Mouse (Mus musculus): ENCODE measurements around the gene Chkb. TPM values are rescaled to one million over a fixed set of nuclear protein-coding genes. Genes with fewer than 3 reads are reported as not detected.

Chkb gene
- polyA plus RNA-seq, 1 experiment from 2014 or later, result 80.9 TPM

DNA sequence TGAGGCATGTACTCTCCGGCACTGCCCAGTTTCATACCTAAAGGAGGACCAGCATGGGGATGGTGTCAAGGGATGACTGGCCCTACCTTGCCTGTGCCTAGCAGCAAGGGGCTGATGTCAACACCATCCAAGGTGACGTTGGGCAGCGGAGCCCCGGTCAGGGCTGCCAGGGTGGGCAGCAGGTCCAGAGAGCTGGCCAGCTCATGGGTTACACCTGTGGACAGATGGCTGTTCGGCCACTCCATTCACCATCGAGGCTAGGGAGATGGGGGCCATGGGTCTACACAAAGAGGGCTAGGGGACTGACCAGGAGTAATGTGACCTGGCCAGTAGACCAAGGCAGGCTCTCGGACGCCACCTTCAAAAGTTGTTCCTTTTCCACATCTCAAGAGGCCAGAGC lies 44.2 kb upstream of the Chkb start:
- Histone ChIP-seq H3K4me3 (ENCODE audit: low read depth, low read length) (no peak overlapping the region), H3K27ac (ENCODE audit: low read depth, low read length) (no peak overlapping the region), H3K9ac (replicated peaks; ENCODE audit: low read depth, low read length) (no peak overlapping the region), H3K36me3 (ENCODE audit: control insufficient read depth, insufficient read depth, low read length) (no peaks in the 10 kb centered on the region), H3K9me3 (ENCODE audit: control insufficient read depth, low read length) (no peaks in the 10 kb centered on the region), H3K27me3 (ENCODE audit: control insufficient read depth, insufficient read depth, low read length) (no peaks in the 10 kb centered on the region), H3K4me2 (ENCODE audit: low read depth, low read length) (no peak overlapping the region), H3K4me1 (ENCODE audit: control insufficient read depth, insufficient read depth, low read length) (peaks cover 5% of the 10 kb centered on the region; the same call in 1 of the 2 replicates)
- WGBS, result 95% methylated on average over 8 of the region's 8 CpGs
- ATAC-seq (ENCODE audit: low read depth), result no peak

DNA sequence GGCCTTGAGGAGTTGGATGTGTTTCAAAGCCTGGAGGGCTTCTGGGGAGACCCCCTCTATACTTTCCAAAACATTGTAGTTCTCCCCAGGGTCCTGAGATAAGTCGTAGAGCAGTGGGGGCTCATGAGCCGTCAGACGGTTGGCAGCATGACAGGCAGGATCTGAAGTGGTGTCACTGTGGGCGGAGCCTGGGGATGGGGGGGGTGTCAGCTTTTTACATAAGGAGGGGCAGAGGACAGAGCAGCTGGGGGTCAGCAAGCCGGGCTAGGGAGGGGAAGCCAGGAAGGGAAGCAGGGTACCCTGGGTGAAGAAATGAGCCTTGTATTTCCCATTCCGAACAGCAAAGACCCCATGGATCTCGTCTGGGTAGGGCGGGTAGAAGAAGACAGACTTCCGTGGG lies 43.7 kb upstream of the Chkb start:
- Histone ChIP-seq H3K27me3 (ENCODE audit: control insufficient read depth, insufficient read depth, low read length) (no peaks in the 10 kb centered on the region), H3K9ac (replicated peaks; ENCODE audit: low read depth, low read length) (no peak overlapping the region), H3K9me3 (ENCODE audit: control insufficient read depth, low read length) (no peaks in the 10 kb centered on the region), H3K4me1 (ENCODE audit: control insufficient read depth, insufficient read depth, low read length) (peaks cover 5% of the 10 kb centered on the region; the same call in 1 of the 2 replicates), H3K4me2 (ENCODE audit: low read depth, low read length) (no peak overlapping the region), H3K27ac (ENCODE audit: low read depth, low read length) (no peak overlapping the region), H3K36me3 (ENCODE audit: control insufficient read depth, insufficient read depth, low read length) (no peaks in the 10 kb centered on the region), H3K4me3 (ENCODE audit: low read depth, low read length) (no peak overlapping the region)
- 82% methylated on average over 9 of the region's 9 CpGs for WGBS
- ATAC-seq (ENCODE audit: low read depth), result no peak

DNA sequence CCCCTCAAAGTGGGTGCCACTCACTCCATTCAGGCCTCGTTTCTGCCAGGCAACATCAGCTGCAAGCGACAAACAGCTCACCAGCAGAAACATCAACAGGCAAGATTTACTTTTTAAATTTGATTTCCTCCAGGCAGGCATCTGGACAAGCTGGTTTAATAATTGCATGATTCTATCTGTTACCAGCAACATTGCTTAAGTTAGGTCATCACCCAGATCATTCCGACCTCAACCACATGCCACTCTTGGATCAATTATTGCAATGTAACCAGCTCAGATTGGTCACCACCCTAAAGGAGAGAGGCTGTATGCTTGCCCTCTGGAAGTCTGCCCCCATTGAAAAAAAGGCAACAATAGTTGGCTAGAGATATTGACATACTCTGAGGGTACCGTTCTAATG lies 41.8 kb upstream of the Chkb start:
- Histone ChIP-seq H3K4me2 (ENCODE audit: low read depth, low read length) (no peak overlapping the region), H3K27ac (ENCODE audit: low read depth, low read length) (no peak overlapping the region), H3K36me3 (ENCODE audit: control insufficient read depth, insufficient read depth, low read length) (no peaks in the 10 kb centered on the region), H3K4me3 (ENCODE audit: low read depth, low read length) (no peak overlapping the region), H3K27me3 (ENCODE audit: control insufficient read depth, insufficient read depth, low read length) (no peaks in the 10 kb centered on the region), H3K9ac (replicated peaks; ENCODE audit: low read depth, low read length) (no peak overlapping the region), H3K4me1 (ENCODE audit: control insufficient read depth, insufficient read depth, low read length) (peaks cover 5% of the 10 kb centered on the region; the same call in 1 of the 2 replicates), H3K9me3 (ENCODE audit: control insufficient read depth, low read length) (no peaks in the 10 kb centered on the region)
- ATAC-seq (ENCODE audit: low read depth), result no peak
- 93% methylated on average over 4 of the region's 4 CpGs for WGBS

DNA sequence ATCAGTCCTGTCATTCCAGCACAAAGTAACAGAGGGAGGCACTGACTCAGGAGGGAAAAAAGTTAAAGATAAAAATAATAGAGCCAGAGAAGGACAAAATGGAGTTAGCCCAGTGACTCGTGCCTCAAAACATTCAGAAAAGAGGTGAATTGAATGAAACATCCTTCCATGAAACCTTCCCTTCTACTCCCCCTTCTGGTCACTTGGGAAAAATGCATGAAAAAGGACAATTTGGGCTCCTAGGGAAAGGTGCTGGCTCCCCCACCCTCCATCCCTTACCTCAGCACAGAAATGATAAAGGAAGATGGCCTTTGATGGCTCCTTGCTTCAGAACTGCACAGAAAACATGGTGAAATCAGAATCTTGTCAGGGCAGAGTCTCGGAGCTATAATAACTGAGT lies 38.9 kb upstream of the Chkb start:
- ATAC-seq (ENCODE audit: low read depth), result no peak
- H3K4me2 ChIP-seq (ENCODE audit: low read depth, low read length), result no peak overlapping the region
- no peak overlapping the region for H3K9ac ChIP-seq (replicated peaks; ENCODE audit: low read depth, low read length)
- H3K27ac ChIP-seq (ENCODE audit: low read depth, low read length), result no peak overlapping the region
- no peak overlapping the region for H3K4me3 ChIP-seq (ENCODE audit: low read depth, low read length)
- no peaks in the 10 kb centered on the region for H3K27me3 ChIP-seq (ENCODE audit: control insufficient read depth, insufficient read depth, low read length)
- H3K9me3 ChIP-seq (ENCODE audit: control insufficient read depth, low read length), result no peaks in the 10 kb centered on the region
- no peaks in the 10 kb centered on the region for H3K4me1 ChIP-seq (ENCODE audit: control insufficient read depth, insufficient read depth, low read length)
- WGBS, result 31% methylated on average over 2 of the region's 2 CpGs
- no peaks in the 10 kb centered on the region for H3K36me3 ChIP-seq (ENCODE audit: control insufficient read depth, insufficient read depth, low read length)

DNA sequence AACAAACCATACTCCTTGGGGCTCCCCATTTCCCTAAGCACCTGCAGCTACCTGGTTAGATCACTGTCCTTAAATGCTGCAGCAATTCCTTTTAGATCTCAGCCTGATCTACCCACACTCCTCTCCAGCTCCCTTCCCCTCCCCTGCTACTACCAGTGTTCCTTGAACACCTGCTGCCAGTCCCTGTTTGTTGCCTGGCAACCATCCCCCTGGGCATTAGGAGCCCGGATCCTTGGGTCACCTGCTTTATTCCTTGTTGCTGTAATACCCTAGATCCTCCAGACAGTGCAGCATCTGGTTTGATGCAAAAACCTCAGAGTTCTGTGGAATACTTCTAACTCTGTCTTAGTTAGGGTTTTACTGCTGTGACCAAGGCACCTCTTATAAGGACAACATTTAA lies 35.3 kb upstream of the Chkb start:
- Histone ChIP-seq H3K4me1 (ENCODE audit: control insufficient read depth, insufficient read depth, low read length) (no peaks in the 10 kb centered on the region), H3K4me3 (ENCODE audit: low read depth, low read length) (no peak overlapping the region), H3K36me3 (ENCODE audit: control insufficient read depth, insufficient read depth, low read length) (peaks cover 19% of the 10 kb centered on the region; the same call in 1 of the 2 replicates), H3K9ac (replicated peaks; ENCODE audit: low read depth, low read length) (no peak overlapping the region), H3K27me3 (ENCODE audit: control insufficient read depth, insufficient read depth, low read length) (no peaks in the 10 kb centered on the region), H3K9me3 (ENCODE audit: control insufficient read depth, low read length) (no peaks in the 10 kb centered on the region), H3K27ac (ENCODE audit: low read depth, low read length) (no peak overlapping the region), H3K4me2 (ENCODE audit: low read depth, low read length) (no peak overlapping the region)
- WGBS, result 13% methylated on average over 1 of the region's 1 CpGs
- ATAC-seq (ENCODE audit: low read depth), result peak; percentile 55; the same call in 1 of the 2 replicates

DNA sequence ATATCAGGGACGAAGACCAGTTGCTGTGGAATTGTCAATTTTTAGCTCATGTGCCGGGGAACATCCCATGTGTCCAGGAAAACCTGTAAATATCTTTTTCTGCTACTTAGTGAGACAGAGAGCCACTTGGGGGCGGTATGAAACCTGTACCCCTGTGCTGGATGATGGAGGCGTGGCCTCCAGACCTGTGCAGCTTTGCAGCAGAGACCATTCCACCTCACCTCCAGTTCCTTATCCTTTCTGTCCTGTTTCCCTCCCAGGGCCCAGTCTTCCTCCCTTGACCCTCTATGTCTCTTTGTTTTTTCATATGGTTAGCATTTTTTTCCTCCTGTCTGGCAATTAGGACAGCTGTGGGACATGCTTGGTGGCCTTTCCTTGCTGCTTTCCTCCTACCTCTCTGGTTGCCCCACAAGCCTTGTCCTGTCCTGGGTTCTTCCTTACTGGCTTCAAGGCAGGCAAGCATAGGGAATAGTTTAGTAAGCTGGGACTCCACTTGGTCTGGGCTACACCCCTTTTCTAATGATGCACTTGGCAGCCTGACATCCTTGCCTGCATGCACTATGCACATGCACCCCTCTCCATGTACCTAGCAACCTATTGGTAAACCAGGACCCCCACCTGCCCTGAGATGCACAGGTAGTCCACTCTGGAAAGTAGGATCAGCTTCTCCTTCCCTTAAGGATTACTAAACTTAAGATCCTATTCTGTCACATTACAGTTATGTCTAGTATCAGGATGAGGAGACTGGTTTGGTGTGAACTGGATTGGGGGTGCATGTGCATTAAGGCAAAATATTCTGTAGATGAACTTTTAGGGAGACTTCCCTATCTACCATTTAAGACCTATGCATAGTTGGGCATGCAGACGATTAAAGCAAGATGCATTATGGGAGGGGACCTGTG lies 33.9 kb upstream of the Chkb start:
- 66% methylated on average over 5 of the region's 5 CpGs for WGBS
- no peak overlapping the region for H3K4me2 ChIP-seq (ENCODE audit: low read depth, low read length)
- no peak overlapping the region for H3K4me3 ChIP-seq (ENCODE audit: low read depth, low read length)
- peaks cover 31% of the 10 kb centered on the region for H3K36me3 ChIP-seq (ENCODE audit: control insufficient read depth, insufficient read depth, low read length)
- no peaks in the 10 kb centered on the region for H3K4me1 ChIP-seq (ENCODE audit: control insufficient read depth, insufficient read depth, low read length)
- H3K9me3 ChIP-seq (ENCODE audit: control insufficient read depth, low read length), result no peaks in the 10 kb centered on the region
- H3K27me3 ChIP-seq (ENCODE audit: control insufficient read depth, insufficient read depth, low read length), result no peaks in the 10 kb centered on the region
- H3K27ac ChIP-seq (ENCODE audit: low read depth, low read length), result no peak overlapping the region
- H3K9ac ChIP-seq (replicated peaks; ENCODE audit: low read depth, low read length), result no peak overlapping the region
- ATAC-seq (ENCODE audit: low read depth), result no peak

DNA sequence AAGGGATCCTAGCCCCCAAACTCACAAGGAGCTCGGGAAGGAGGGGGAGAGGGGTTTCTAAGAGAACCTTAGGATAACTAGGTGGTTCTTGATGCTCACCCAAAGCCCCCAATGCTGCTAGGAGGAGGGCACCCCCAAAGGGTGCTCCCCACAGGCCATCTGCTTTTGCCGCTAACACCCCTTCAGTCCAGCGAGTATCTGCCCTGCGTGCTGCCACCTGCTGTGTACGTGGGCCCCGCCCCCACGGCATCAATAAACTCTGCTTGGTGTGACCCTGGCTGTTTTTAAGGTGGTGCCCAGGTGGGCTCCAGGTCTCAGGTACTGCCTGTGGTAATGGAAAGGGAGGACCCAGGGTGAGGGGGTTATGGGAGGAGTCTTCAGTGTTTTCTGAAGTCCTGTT lies 32.5 kb upstream of the Chkb start:
- 73% methylated on average over 7 of the region's 7 CpGs for WGBS
- H3K9me3 ChIP-seq (ENCODE audit: control insufficient read depth, low read length), result no peaks in the 10 kb centered on the region

DNA sequence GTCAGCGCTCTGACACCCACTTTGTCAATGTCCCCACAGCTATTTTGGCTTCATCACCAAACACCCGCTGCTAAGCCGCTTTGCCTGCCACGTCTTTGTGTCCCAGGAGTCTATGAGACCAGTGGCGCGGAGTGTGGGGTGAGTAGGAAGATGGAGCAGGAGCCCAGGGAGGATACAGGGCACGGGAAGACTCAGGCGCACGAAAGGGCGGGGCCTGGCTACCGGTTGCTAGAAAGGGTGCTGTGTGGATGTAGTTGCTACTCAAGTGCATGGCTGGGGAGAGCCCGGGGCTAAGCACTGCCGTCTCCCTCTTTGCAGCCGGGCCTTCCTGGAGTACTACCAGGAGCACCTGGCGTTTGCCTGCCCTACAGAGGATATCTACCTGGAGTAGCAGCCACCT lies 31.6 kb upstream of the Chkb start:
- WGBS, result 79% methylated on average over 15 of the region's 15 CpGs

More for the DNA sequence above, 32.5 kb upstream of the Chkb start:
- H3K4me2 ChIP-seq (ENCODE audit: low read depth, low read length), result no peak overlapping the region
- ATAC-seq (ENCODE audit: low read depth), result no peak
- H3K36me3 ChIP-seq (ENCODE audit: control insufficient read depth, insufficient read depth, low read length), result peaks cover 44% of the 10 kb centered on the region
- no peak overlapping the region for H3K27ac ChIP-seq (ENCODE audit: low read depth, low read length)
- H3K4me3 ChIP-seq (ENCODE audit: low read depth, low read length), result no peak overlapping the region
- H3K9ac ChIP-seq (replicated peaks; ENCODE audit: low read depth, low read length), result no peak overlapping the region
- H3K4me1 ChIP-seq (ENCODE audit: control insufficient read depth, insufficient read depth, low read length), result no peaks in the 10 kb centered on the region
- no peaks in the 10 kb centered on the region for H3K27me3 ChIP-seq (ENCODE audit: control insufficient read depth, insufficient read depth, low read length)

DNA sequence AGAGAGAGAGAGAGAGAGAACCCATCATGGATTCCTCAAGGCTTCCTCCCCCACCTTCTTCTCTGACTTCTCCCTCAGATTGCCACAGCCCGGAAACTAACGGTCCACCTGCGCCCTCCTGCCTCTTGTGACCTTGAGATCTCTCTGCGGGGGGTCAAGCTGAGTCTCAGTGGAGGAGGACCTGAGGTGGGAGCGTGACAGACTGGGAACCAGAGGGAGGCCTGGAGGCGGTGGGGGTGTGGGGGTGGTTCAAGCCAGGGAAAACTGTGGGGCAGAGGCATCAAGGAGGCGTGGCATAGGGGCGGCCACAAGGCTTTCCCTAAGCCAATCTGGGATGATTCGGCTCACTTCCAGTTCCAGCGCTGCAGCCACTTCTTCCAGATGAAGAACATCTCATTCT lies 30.6 kb upstream of the Chkb start:
- Histone ChIP-seq H3K27ac (ENCODE audit: low read depth, low read length) (no peak overlapping the region), H3K36me3 (ENCODE audit: control insufficient read depth, insufficient read depth, low read length) (peaks cover 51% of the 10 kb centered on the region), H3K4me3 (ENCODE audit: low read depth, low read length) (no peak overlapping the region), H3K9me3 (ENCODE audit: control insufficient read depth, low read length) (no peaks in the 10 kb centered on the region), H3K4me1 (ENCODE audit: control insufficient read depth, insufficient read depth, low read length) (peaks cover 9% of the 10 kb centered on the region), H3K4me2 (ENCODE audit: low read depth, low read length) (no peak overlapping the region), H3K27me3 (ENCODE audit: control insufficient read depth, insufficient read depth, low read length) (no peaks in the 10 kb centered on the region), H3K9ac (replicated peaks; ENCODE audit: low read depth, low read length) (no peak overlapping the region)
- no peak for ATAC-seq (ENCODE audit: low read depth)
- WGBS, result 79% methylated on average over 10 of the region's 10 CpGs

More for the DNA sequence above, 31.6 kb upstream of the Chkb start:
- Histone ChIP-seq H3K4me3 (ENCODE audit: low read depth, low read length) (no peak overlapping the region), H3K4me1 (ENCODE audit: control insufficient read depth, insufficient read depth, low read length) (no peaks in the 10 kb centered on the region), H3K27ac (ENCODE audit: low read depth, low read length) (no peak overlapping the region), H3K36me3 (ENCODE audit: control insufficient read depth, insufficient read depth, low read length) (peaks cover 51% of the 10 kb centered on the region), H3K4me2 (ENCODE audit: low read depth, low read length) (no peak overlapping the region), H3K9me3 (ENCODE audit: control insufficient read depth, low read length) (no peaks in the 10 kb centered on the region), H3K27me3 (ENCODE audit: control insufficient read depth, insufficient read depth, low read length) (no peaks in the 10 kb centered on the region), H3K9ac (replicated peaks; ENCODE audit: low read depth, low read length) (no peak overlapping the region)
- no peak for ATAC-seq (ENCODE audit: low read depth)
